Mouse (Mus musculus): ENCODE results near the gene Ddost. TPM values are rescaled to one million over a fixed set of nuclear protein-coding genes. Genes with fewer than 3 reads are reported as not detected.

The Ddost gene
- polyA plus RNA-seq, 1 experiment from 2014 or later: 185 TPM

Small RNA genes lying within 50 kb of the gene (microRNA-seq; reads per million reads assigned to microRNA genes)
- gene Gm27646: not detected
- 1.7 reads per million for gene Mir7019

Other genes starting within 250 kb of the Ddost start
- 38.3 and 40.1 TPM in 2 replicates for gene Hp1bp3, start 88.4 kb upstream of the Ddost start, polyA plus RNA-seq (2015; fragmentation: Nextera tagmentation; extraction: Ambion mirVana)
- 0.72 and 0.78 TPM in 2 replicates for gene Sh2d5, start 54.3 kb upstream of the Ddost start, polyA plus RNA-seq (2015; fragmentation: Nextera tagmentation; extraction: Ambion mirVana)
- 0.33 and 0.35 TPM in 2 replicates for gene Kif17, start 54.3 kb upstream of the Ddost start, polyA plus RNA-seq (2015; fragmentation: Nextera tagmentation; extraction: Ambion mirVana)
- 32.8 and 39.6 TPM in 2 replicates for gene Pink1, start 21.6 kb downstream of the Ddost start, polyA plus RNA-seq (2015; fragmentation: Nextera tagmentation; extraction: Ambion mirVana)
- gene Cda, start 63.3 kb downstream of the Ddost start, polyA plus RNA-seq (2015; fragmentation: Nextera tagmentation; extraction: Ambion mirVana): 4.6 and 5.7 TPM in 2 replicates
- not detected in 2 replicates for gene Fam43b, start 91.8 kb downstream of the Ddost start, polyA plus RNA-seq (2015; fragmentation: Nextera tagmentation; extraction: Ambion mirVana)
- 8.2 and 10.0 TPM in 2 replicates for gene Mul1, start 129.9 kb downstream of the Ddost start, polyA plus RNA-seq (2015; fragmentation: Nextera tagmentation; extraction: Ambion mirVana)
- gene Camk2n1, start 149.6 kb downstream of the Ddost start, polyA plus RNA-seq (2015; fragmentation: Nextera tagmentation; extraction: Ambion mirVana): 1.5 and 1.6 TPM in 2 replicates

Measured in liver, embryonic 16.5 days (tissue).